Mouse (Mus musculus) brain, adult 10 weeks (tissue): ENCODE results near the gene 5730507C01Rik. TPM values are rescaled to one million over a fixed set of nuclear protein-coding genes. Genes with fewer than 3 reads are reported as not detected.

Experiments used
- polyA plus RNA-seq: library from polyadenylated mRNA; stranded (reverse); fragments of 350-450 nt; fragmentation: Illumina TruSeq; extraction: RNeasy Lipid Tissue Mini Kit (QIAGEN cat#74804); gene quantifications from one replicate; pipeline ENCODE4 v1.2.3, GENCODE M21; 2015; ENCODE audit warnings: low read depth, low replicate concordance

5730507C01Rik gene
- polyA plus RNA-seq, result 0.40 TPM

GRCm38 (mm10) chr12:18514171-18514570, at the start of gene 5730507C01Rik:
Gene 5730507C01Rik, plus strand, starts transcription at chr12:18514510.

